Mouse (Mus musculus) bone marrow, adult 2 months (tissue): ENCODE results near the gene Polg2.
"Not testable (repeated sequence)": the region's sequence is repeated elsewhere in the genome, so short reads cannot be mapped to it uniquely, and the experiment has no call there.

Source experiments
- CTCF ChIP-seq: fragments of 200-500 bp; IDR thresholded peaks from 2 replicates; pipeline ENCODE4 v1.5.1; 2011; ENCODE audit warnings: low read length, control low read depth; ENCODE audit not compliant: control insufficient read depth, insufficient read depth
- POLR2A ChIP-seq: fragments of 200-500 bp; IDR thresholded peaks from 2 replicates; pipeline ENCODE4 v1.6.1; 2011; ENCODE audit warnings: low read depth, mild to moderate bottlenecking, control low read depth, low read length, borderline replicate concordance; ENCODE audit not compliant: control insufficient read depth

- TF ChIP-seq CTCF, POLR2A: not testable (repeated sequence)
These were observed 2.9 kb upstream of the Polg2 start for GRCm38 (mm10) chr11:106782271-106782670.
